Mouse (Mus musculus) liver, adult (tissue): ENCODE data around the gene Txlnb.

ENCODE experiments used
- GATA4 ChIP-seq: IDR thresholded peaks from 2 replicates; pipeline ENCODE4 v1.6.1; 2014; ENCODE audit warnings: mild to moderate bottlenecking, low read length; ENCODE audit not compliant: insufficient replicate concordance

The Txlnb gene

GRCm38 (mm10) chr10:17796846-17797631 lies 1.0 kb downstream of the Txlnb start:
- TF ChIP-seq GATA4, result no peak

- TF ChIP-seq GATA4, result no peak
These were observed 1.7 kb downstream of the Txlnb start for GRCm38 (mm10) chr10:17797681-17798080.

- no peak for TF ChIP-seq GATA4
These were observed 5.8 kb downstream of the Txlnb start for GRCm38 (mm10) chr10:17801788-17802187.

- TF ChIP-seq GATA4, result no peak
These were observed 12.5 kb downstream of the Txlnb start for GRCm38 (mm10) chr10:17808526-17808925.

GRCm38 (mm10) chr10:17815052-17815451 lies 19.0 kb downstream of the Txlnb start:
- no peak for TF ChIP-seq GATA4

GRCm38 (mm10) chr10:17827391-17827790 lies 31.4 kb downstream of the Txlnb start:
- TF ChIP-seq GATA4, result no peak

- no peak for TF ChIP-seq GATA4
These were observed 33.2 kb downstream of the Txlnb start for GRCm38 (mm10) chr10:17829205-17829604.

GRCm38 (mm10) chr10:17831041-17831440 lies 35.0 kb downstream of the Txlnb start:
- no peak for TF ChIP-seq GATA4

GRCm38 (mm10) chr10:17835031-17835430 lies 39.0 kb downstream of the Txlnb start:
- no peak for TF ChIP-seq GATA4

- no peak for TF ChIP-seq GATA4
These were observed 40.2 kb downstream of the Txlnb start for GRCm38 (mm10) chr10:17836275-17836674.

- no peak for TF ChIP-seq GATA4
These were observed 46.0 kb downstream of the Txlnb start for GRCm38 (mm10) chr10:17842030-17842429.

GRCm38 (mm10) chr10:17844781-17845537 lies 48.9 kb downstream of the Txlnb start:
- no peak for TF ChIP-seq GATA4

GRCm38 (mm10) chr10:17857647-17858261 lies 61.7 kb downstream of the Txlnb start:
- TF ChIP-seq GATA4, result no peak

GRCm38 (mm10) chr10:17860701-17861480 lies 64.9 kb downstream of the Txlnb start:
- TF ChIP-seq GATA4, result no peak
